Mouse (Mus musculus): ENCODE data around the gene Hist4h4. TPM values are rescaled to one million over a fixed set of nuclear protein-coding genes. Genes with fewer than 3 reads are reported as not detected.

Hist4h4 gene
- total and polyA plus RNA-seq, 2 experiments from 2014 or later = 0.42 to 19.4 TPM

GRCm38 (mm10) chr6:136827881-136828561 lies 23.8 kb upstream of the Hist4h4 start, which contains the start of gene Wbp11:
Wbp11 (minus strand) TSS chr6:136828233.
- peak within 1 kb of the TSS; percentile 88 for H3K27ac ChIP-seq (ENCODE audit: low read depth, low read length)
- peak within 1 kb of the TSS; percentile 99 for H3K9ac ChIP-seq
- H3K4me2 ChIP-seq (ENCODE audit: low read depth) = peak within 1 kb of the TSS; percentile 70
- no peaks in the 10 kb centered on the region; the same call in 1 of the 2 replicates for H3K27me3 ChIP-seq (ENCODE audit: insufficient read depth, low read length)
- peak within 1 kb of the TSS; percentile 100 for H3K4me3 ChIP-seq (ENCODE audit: low read depth, low read length)
- peaks cover 8% of the 10 kb centered on the region for H3K4me1 ChIP-seq (ENCODE audit: insufficient read depth)
- DNase-seq = peak; percentile 98
- peak; percentile 100 for ATAC-seq
- peaks cover 12% of the 10 kb centered on the region for H3K36me3 ChIP-seq (ENCODE audit: insufficient read depth)
- no peaks in the 10 kb centered on the region for H3K9me3 ChIP-seq (ENCODE audit: low read length)
- peak; percentile 70 for TF ChIP-seq CTCF (IDR thresholded peaks at IDR 0.05; ENCODE audit: low read depth)
- under 1% methylated on average over 45 of the region's 45 CpGs for WGBS

- Histone ChIP-seq H3K4me1 (ENCODE audit: insufficient read depth) (peaks cover 8% of the 10 kb centered on the region), H3K4me3 (ENCODE audit: low read depth, low read length) (peak within 1 kb of the TSS; percentile 100), H3K36me3 (ENCODE audit: insufficient read depth) (peaks cover 17% of the 10 kb centered on the region), H3K4me2 (ENCODE audit: low read depth) (peak within 1 kb of the TSS; percentile 70), H3K27ac (ENCODE audit: low read depth, low read length) (peak within 1 kb of the TSS; percentile 88), H3K27me3 (ENCODE audit: insufficient read depth, low read length) (no peaks in the 10 kb centered on the region; the same call in 1 of the 2 replicates), H3K9me3 (ENCODE audit: low read length) (no peaks in the 10 kb centered on the region), H3K9ac (peak within 1 kb of the TSS; percentile 99)
- DNase-seq = peak; percentile 30
- no peak for TF ChIP-seq CTCF (IDR thresholded peaks at IDR 0.05; ENCODE audit: low read depth)
- under 1% methylated on average over 34 of the region's 34 CpGs for WGBS
- peak; percentile 4 for ATAC-seq
These were observed 23.3 kb upstream of the Hist4h4 start, which contains the start of gene BC049715 for GRCm38 (mm10) chr6:136827516-136827880. BC049715 (plus strand) TSS chr6:136827626.

DNA sequence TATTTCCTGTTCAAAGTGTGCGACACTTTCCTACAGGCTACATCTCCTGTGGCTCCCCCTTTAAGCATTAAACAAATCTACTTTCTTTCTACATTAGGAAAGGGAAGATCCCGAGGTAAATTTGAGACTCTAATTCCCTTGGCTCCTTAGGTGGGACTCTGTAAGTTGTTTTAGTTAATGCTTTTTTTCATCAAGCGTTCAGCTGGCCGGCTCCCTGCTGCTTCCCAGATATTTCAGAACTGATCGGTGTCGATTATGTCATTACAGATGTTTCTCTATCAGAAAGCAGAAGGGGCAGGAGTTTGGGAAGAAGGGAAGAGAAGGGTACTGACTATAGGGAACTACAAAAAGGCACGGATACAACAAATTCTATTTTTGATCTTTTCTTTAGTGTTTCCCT lies 22.9 kb upstream of the Hist4h4 start:
- Histone ChIP-seq H3K9me3 (ENCODE audit: low read length) (no peaks in the 10 kb centered on the region), H3K27ac (ENCODE audit: low read depth, low read length) (no peak overlapping the region), H3K4me1 (ENCODE audit: insufficient read depth) (peaks cover 8% of the 10 kb centered on the region), H3K4me2 (ENCODE audit: low read depth) (peak overlapping the region; percentile 70), H3K36me3 (ENCODE audit: insufficient read depth) (peaks cover 21% of the 10 kb centered on the region), H3K27me3 (ENCODE audit: insufficient read depth, low read length) (no peaks in the 10 kb centered on the region; the same call in 1 of the 2 replicates), H3K4me3 (ENCODE audit: low read depth, low read length) (peak overlapping the region; percentile 100), H3K9ac (peak overlapping the region; percentile 99)
- no peak for TF ChIP-seq CTCF (IDR thresholded peaks at IDR 0.05; ENCODE audit: low read depth)
- WGBS = 20% methylated on average over 7 of the region's 7 CpGs
- ATAC-seq (no peak), DNase-seq (no peak)

DNA sequence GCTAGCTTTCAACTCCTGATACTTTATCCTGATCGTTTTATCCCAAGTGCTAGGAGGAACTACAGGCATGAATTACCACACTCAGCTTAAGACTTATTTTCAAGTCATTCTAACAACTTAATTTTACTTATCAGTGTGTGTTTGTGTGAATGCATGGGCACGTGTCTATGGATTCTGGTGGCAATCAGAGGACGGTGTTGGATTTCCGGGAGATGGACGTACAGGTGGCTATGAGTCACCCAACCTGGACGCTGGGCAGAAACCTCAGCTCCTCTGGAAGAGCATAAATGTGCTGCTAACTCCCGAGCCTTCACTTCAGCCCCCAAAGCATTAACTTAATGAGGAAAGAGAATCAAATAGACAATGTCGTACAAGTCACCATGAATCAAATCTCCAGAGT lies 20.8 kb upstream of the Hist4h4 start:
- H3K9ac ChIP-seq = no peak overlapping the region
- H3K4me1 ChIP-seq (ENCODE audit: insufficient read depth) = peaks cover 8% of the 10 kb centered on the region
- no peaks in the 10 kb centered on the region for H3K27me3 ChIP-seq (ENCODE audit: insufficient read depth, low read length)
- H3K9me3 ChIP-seq (ENCODE audit: low read length) = no peaks in the 10 kb centered on the region
- no peak for TF ChIP-seq CTCF (IDR thresholded peaks at IDR 0.05; ENCODE audit: low read depth)
- ATAC-seq (no peak), DNase-seq (no peak)
- H3K36me3 ChIP-seq (ENCODE audit: insufficient read depth) = peaks cover 43% of the 10 kb centered on the region
- WGBS = 92% methylated on average over 8 of the region's 8 CpGs
- H3K4me3 ChIP-seq (ENCODE audit: low read depth, low read length) = no peak overlapping the region
- no peak overlapping the region for H3K4me2 ChIP-seq (ENCODE audit: low read depth)
- H3K27ac ChIP-seq (ENCODE audit: low read depth, low read length) = no peak overlapping the region

GRCm38 (mm10) chr6:136821086-136821485 lies 16.9 kb upstream of the Hist4h4 start:
- Histone ChIP-seq H3K27me3 (ENCODE audit: insufficient read depth, low read length) (no peaks in the 10 kb centered on the region), H3K4me2 (ENCODE audit: low read depth) (no peak overlapping the region), H3K36me3 (ENCODE audit: insufficient read depth) (peaks cover 80% of the 10 kb centered on the region), H3K27ac (ENCODE audit: low read depth, low read length) (no peak overlapping the region), H3K4me1 (ENCODE audit: insufficient read depth) (no peaks in the 10 kb centered on the region), H3K9me3 (ENCODE audit: low read length) (no peaks in the 10 kb centered on the region), H3K9ac (no peak overlapping the region), H3K4me3 (ENCODE audit: low read depth, low read length) (no peak overlapping the region)
- no peak for DNase-seq
- 94% methylated on average over 18 of the region's 18 CpGs for WGBS
- no peak for ATAC-seq
- no peak for TF ChIP-seq CTCF (IDR thresholded peaks at IDR 0.05; ENCODE audit: low read depth)

GRCm38 (mm10) chr6:136820381-136820780 lies 16.2 kb upstream of the Hist4h4 start:
- 97% methylated on average over 21 of the region's 21 CpGs for WGBS
- DNase-seq = no peak
- no peak overlapping the region for H3K27ac ChIP-seq (ENCODE audit: low read depth, low read length)
- no peak overlapping the region for H3K9ac ChIP-seq
- H3K27me3 ChIP-seq (ENCODE audit: insufficient read depth, low read length) = no peaks in the 10 kb centered on the region
- peaks cover 87% of the 10 kb centered on the region for H3K36me3 ChIP-seq (ENCODE audit: insufficient read depth)
- TF ChIP-seq CTCF (IDR thresholded peaks at IDR 0.05; ENCODE audit: low read depth) = no peak
- no peak overlapping the region for H3K4me2 ChIP-seq (ENCODE audit: low read depth)
- no peak for ATAC-seq
- no peaks in the 10 kb centered on the region for H3K4me1 ChIP-seq (ENCODE audit: insufficient read depth)
- no peaks in the 10 kb centered on the region for H3K9me3 ChIP-seq (ENCODE audit: low read length)
- H3K4me3 ChIP-seq (ENCODE audit: low read depth, low read length) = no peak overlapping the region

- WGBS = 71% methylated on average over 3 of the region's 3 CpGs
- H3K27ac ChIP-seq (ENCODE audit: low read depth, low read length) = 0 out of 2 replicates have a peak overlapping the region, but pooled peaks have one; percentile 30
These were observed 13.3 kb upstream of the Hist4h4 start for GRCm38 (mm10) chr6:136817549-136817948.

More at GRCm38 (mm10) chr6:136817549-136817948, 13.3 kb upstream of the Hist4h4 start:
- Histone ChIP-seq H3K4me1 (ENCODE audit: insufficient read depth) (no peaks in the 10 kb centered on the region), H3K9ac (no peak overlapping the region), H3K36me3 (ENCODE audit: insufficient read depth) (peaks cover 92% of the 10 kb centered on the region), H3K27me3 (ENCODE audit: insufficient read depth, low read length) (no peaks in the 10 kb centered on the region), H3K9me3 (ENCODE audit: low read length) (no peaks in the 10 kb centered on the region), H3K4me2 (ENCODE audit: low read depth) (no peak overlapping the region), H3K4me3 (ENCODE audit: low read depth, low read length) (no peak overlapping the region)
- TF ChIP-seq CTCF (IDR thresholded peaks at IDR 0.05; ENCODE audit: low read depth) = no peak
- DNase-seq = peak; percentile 83
- ATAC-seq = peak; percentile 83

Measured in forebrain, postnatal 0 days (tissue).